12 mouse cellular contexts compared by ENCODE assay signal in genomic region chr9:111204601-111205375, GRCm38 (mm10).
DNase-seq lines count a peak whose midpoint lies in the region; ATAC-seq and TF ChIP-seq lines count a peak whose summit lies in the region.
"Had no signal": no experiment of that assay in that cellular context is flagged by ENCODE, and none has a peak within 500 bp of the region (broad histone marks: within the 10 kb centered on the region; RNA-seq: fewer than 3 reads in every experiment).

No protein-coding gene starts in this region.

- no peaks in the 10 kb centered on the region for H3K4me1 ChIP-seq in stomach, embryonic 15.5 days
- H3K4me1 ChIP-seq in stomach, postnatal 0 days (replicated peaks; ENCODE audit: control insufficient read depth, insufficient read depth): no peaks in the 10 kb centered on the region
- no peaks in the 10 kb centered on the region for H3K4me1 ChIP-seq in midbrain, embryonic 10.5 days

- H3K4me3 ChIP-seq in stomach, embryonic 15.5 days (replicated peaks): no peak overlapping the region
- no peak overlapping the region for H3K4me3 ChIP-seq in stomach, postnatal 0 days (ENCODE audit: low read depth, low read length)
- H3K4me3 ChIP-seq in midbrain, embryonic 10.5 days: no peak overlapping the region
- H3K4me3 ChIP-seq: megakaryocyte, embryonic 14.5 days had no signal

- TF ChIP-seq EP300 in stomach, postnatal 0 days (optimal IDR thresholded peaks at IDR 0.05): no peak

- 58% methylated on average over 9 of the region's 9 CpGs for WGBS in stomach, embryonic 15.5 days
- 48% methylated on average over 9 of the region's 9 CpGs for WGBS in stomach, postnatal 0 days
- 85% methylated on average over 9 of the region's 9 CpGs for WGBS in midbrain, embryonic 10.5 days

- peak; percentile 38 to 50 for DNase-seq in heart, adult 18-20 months
- DNase-seq in heart, postnatal 4 days: no peak
- DNase-seq in stomach, postnatal 0 days (ENCODE audit: low spot score): no peak
- DNase-seq in layer of hippocampus, postnatal 14 days (ENCODE audit: low spot score in 2 of 2): peak; percentile 19 to 61
- DNase-seq in yolk sac, embryonic 10.5 days (ENCODE audit: low spot score): peak; percentile 40
- DNase-seq in adrenal gland, postnatal 4 days (ENCODE audit: low spot score in 2 of 2): no peak
- no peak for DNase-seq in midbrain, embryonic 10.5 days (ENCODE audit: low spot score)
- DNase-seq: cerebellum, postnatal 14 days; thymus, adult 18-20 months had no signal

- 0 out of 2 replicates have a peak, but pooled peaks cover 8% of the 10 kb centered on the region for H3K36me3 ChIP-seq in stomach, embryonic 15.5 days
- H3K36me3 ChIP-seq in stomach, postnatal 0 days (ENCODE audit: control insufficient read depth, insufficient read depth, low read length): no peaks in the 10 kb centered on the region; the same call in none of the 2 replicates
- H3K36me3 ChIP-seq in midbrain, embryonic 10.5 days: peaks cover 46% of the 10 kb centered on the region

- no peaks in the 10 kb centered on the region for H3K9me3 ChIP-seq in stomach, embryonic 15.5 days
- no peaks in the 10 kb centered on the region for H3K9me3 ChIP-seq in stomach, postnatal 0 days (ENCODE audit: control insufficient read depth, low read length)
- H3K9me3 ChIP-seq in midbrain, embryonic 10.5 days (replicated peaks): no peaks in the 10 kb centered on the region
- H3K9me3 ChIP-seq: megakaryocyte, embryonic 14.5 days had no signal

- H3K4me2 ChIP-seq in stomach, embryonic 15.5 days: no peak overlapping the region
- no peak overlapping the region for H3K4me2 ChIP-seq in stomach, postnatal 0 days (replicated peaks; ENCODE audit: low read depth)

- H3K27ac ChIP-seq in stomach, embryonic 15.5 days: 0 out of 2 replicates have a peak overlapping the region, but pooled peaks have one; percentile 26
- no peak overlapping the region for H3K27ac ChIP-seq in stomach, postnatal 0 days (replicated peaks)
- no peak overlapping the region for H3K27ac ChIP-seq in midbrain, embryonic 10.5 days (replicated peaks)

- no peak overlapping the region for H3K9ac ChIP-seq in stomach, embryonic 15.5 days
- no peak overlapping the region for H3K9ac ChIP-seq in stomach, postnatal 0 days (ENCODE audit: low read length)

- H3K27me3 ChIP-seq in stomach, embryonic 15.5 days (replicated peaks): no peaks in the 10 kb centered on the region
- H3K27me3 ChIP-seq in stomach, postnatal 0 days (ENCODE audit: control insufficient read depth, insufficient read depth, low read length): no peaks in the 10 kb centered on the region
- no peaks in the 10 kb centered on the region for H3K27me3 ChIP-seq in midbrain, embryonic 10.5 days (ENCODE audit: low read depth, poor library complexity, severe bottlenecking)
- H3K27me3 ChIP-seq: megakaryocyte, embryonic 14.5 days had no signal

- ATAC-seq in stomach, embryonic 15.5 days (ENCODE audit: insufficient read depth, low FRiP score, low read depth): no peak
- no peak for ATAC-seq in stomach, postnatal 0 days (ENCODE audit: low FRiP score, low TSS enrichment)
- ATAC-seq: activated CD4-positive, CD25-positive, alpha-beta regulatory T cell, adult 4 months had no signal

- no peak for TF ChIP-seq CTCF in stomach, postnatal 0 days (IDR thresholded peaks at IDR 0.05; ENCODE audit: low read depth)

Comparison
In these comparisons a context has a peak if more than half of its experiments do, and no peak if none do; other contexts are left out.
1. DNase-seq: peak in heart, adult 18-20 months (2 of 2), layer of hippocampus, postnatal 14 days (2 of 2) and yolk sac, embryonic 10.5 days (single experiment); none in heart, postnatal 4 days (single experiment), stomach, postnatal 0 days (single experiment), adrenal gland, postnatal 4 days (0 of 2) and midbrain, embryonic 10.5 days (single experiment).